In the genomic region with DNA sequence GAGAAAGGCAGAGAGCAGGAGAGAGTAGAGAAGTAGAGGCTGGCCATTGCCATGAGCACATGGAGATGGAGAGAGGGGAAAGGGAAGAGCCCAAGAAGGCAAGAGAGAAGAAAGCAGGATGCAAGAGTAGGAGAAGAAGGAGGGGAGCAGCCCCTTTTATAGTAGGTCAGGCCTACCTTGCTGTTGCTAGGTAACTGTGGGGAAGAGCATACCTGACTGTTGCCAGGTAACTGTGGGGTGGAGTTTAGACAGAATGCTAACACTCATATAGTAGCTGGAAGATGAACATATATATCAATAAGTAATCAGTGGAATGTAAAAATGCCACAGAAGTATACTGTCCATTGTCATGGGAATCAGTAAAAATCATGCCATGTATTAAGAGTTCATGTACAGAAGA, we compare ENCODE assay signal across 22 mouse cellular contexts.
DNase-seq lines count a peak whose midpoint lies in the region; ATAC-seq and TF ChIP-seq lines count a peak whose summit lies in the region.
"Had no signal": no experiment of that assay in that cellular context is flagged by ENCODE, and none has a peak within 500 bp of the region (broad histone marks: within the 10 kb centered on the region; RNA-seq: fewer than 3 reads in every experiment).

No protein-coding gene starts in this region.

- no peak overlapping the region for H3K4me3 ChIP-seq in forebrain, embryonic 16.5 days (replicated peaks; ENCODE audit: low read length)
- H3K4me3 ChIP-seq in forebrain, postnatal 0 days (ENCODE audit: low read depth, low read length): no peak overlapping the region
- no peak overlapping the region for H3K4me3 ChIP-seq in midbrain, embryonic 16.5 days (ENCODE audit: low read depth, low read length)
- H3K4me3 ChIP-seq in midbrain, embryonic 14.5 days (replicated peaks; ENCODE audit: low read depth, low read length): no peak overlapping the region
- H3K4me3 ChIP-seq: embryonic facial prominence, embryonic 10.5 days; embryonic facial prominence, embryonic 12.5 days; forebrain, embryonic 13.5 days; forebrain, embryonic 15.5 days had no signal

- no peak for DNase-seq in forebrain, postnatal 0 days
- no peak for DNase-seq in midbrain, embryonic 14.5 days
- DNase-seq in R1 (ENCODE audit: low read depth, low spot score): peak; percentile 5
- DNase-seq: adrenal gland, adult 8-10 months; adrenal gland, postnatal 14 days; adrenal gland, postnatal 36 days; B cell, adult 2 months; cerebellum, adult 11-12 months; cerebellum, adult 2 months; cerebellum, adult 9-10 months; cerebellum, postnatal 10 days; cerebellum, postnatal 25 days had no signal

- 0 out of 2 replicates have a peak, but pooled peaks have one; percentile 12 for ATAC-seq in forebrain, embryonic 16.5 days
- no peak for ATAC-seq in forebrain, postnatal 0 days
- ATAC-seq in midbrain, embryonic 16.5 days: peak; percentile 65
- no peak for ATAC-seq in midbrain, embryonic 14.5 days (ENCODE audit: low FRiP score, low TSS enrichment)
- ATAC-seq: CD4-positive, CD25-positive, alpha-beta regulatory T cell, adult 4 months; forebrain, embryonic 13.5 days; forebrain, embryonic 15.5 days; Patski had no signal

- no peaks in the 10 kb centered on the region for H3K9me3 ChIP-seq in forebrain, embryonic 16.5 days (ENCODE audit: control insufficient read depth, low read length)
- no peaks in the 10 kb centered on the region for H3K9me3 ChIP-seq in forebrain, postnatal 0 days (ENCODE audit: low read length)
- no peaks in the 10 kb centered on the region for H3K9me3 ChIP-seq in midbrain, embryonic 16.5 days (replicated peaks; ENCODE audit: control insufficient read depth, low read length, poor library complexity, severe bottlenecking)
- no peaks in the 10 kb centered on the region for H3K9me3 ChIP-seq in midbrain, embryonic 14.5 days (ENCODE audit: control insufficient read depth, low read length)
- H3K9me3 ChIP-seq: embryonic facial prominence, embryonic 10.5 days; embryonic facial prominence, embryonic 12.5 days; forebrain, embryonic 13.5 days; forebrain, embryonic 15.5 days had no signal

- H3K4me2 ChIP-seq in forebrain, embryonic 16.5 days (ENCODE audit: low read length): no peak overlapping the region
- H3K4me2 ChIP-seq in forebrain, postnatal 0 days (ENCODE audit: low read depth): no peak overlapping the region
- H3K4me2 ChIP-seq in midbrain, embryonic 16.5 days (ENCODE audit: low read length): no peak overlapping the region
- no peak overlapping the region for H3K4me2 ChIP-seq in midbrain, embryonic 14.5 days (ENCODE audit: low read length)
- H3K4me2 ChIP-seq: embryonic facial prominence, embryonic 12.5 days; forebrain, embryonic 13.5 days; forebrain, embryonic 15.5 days had no signal

- TF ChIP-seq CTCF in forebrain, postnatal 0 days (IDR thresholded peaks at IDR 0.05; ENCODE audit: low read depth): no peak

- peaks cover 5% of the 10 kb centered on the region for H3K4me1 ChIP-seq in forebrain, embryonic 16.5 days (replicated peaks; ENCODE audit: control insufficient read depth, insufficient read depth, low read length)
- no peaks in the 10 kb centered on the region for H3K4me1 ChIP-seq in forebrain, postnatal 0 days (ENCODE audit: insufficient read depth)
- H3K4me1 ChIP-seq in midbrain, embryonic 16.5 days (ENCODE audit: control insufficient read depth, insufficient read depth, low read length): peaks cover 20% of the 10 kb centered on the region
- peaks cover 16% of the 10 kb centered on the region for H3K4me1 ChIP-seq in midbrain, embryonic 14.5 days (ENCODE audit: control insufficient read depth, insufficient read depth, low read length)

- no peak overlapping the region for H3K9ac ChIP-seq in forebrain, embryonic 16.5 days (replicated peaks; ENCODE audit: low read depth, low read length)
- H3K9ac ChIP-seq in forebrain, postnatal 0 days: no peak overlapping the region
- H3K9ac ChIP-seq in midbrain, embryonic 16.5 days (ENCODE audit: low read depth, low read length): no peak overlapping the region
- no peak overlapping the region for H3K9ac ChIP-seq in midbrain, embryonic 14.5 days (replicated peaks; ENCODE audit: low read length)
- H3K9ac ChIP-seq: embryonic facial prominence, embryonic 12.5 days; forebrain, embryonic 13.5 days; forebrain, embryonic 15.5 days had no signal

- no peaks in the 10 kb centered on the region for H3K27me3 ChIP-seq in forebrain, embryonic 16.5 days (replicated peaks; ENCODE audit: control insufficient read depth, insufficient read depth, low read length)
- no peaks in the 10 kb centered on the region for H3K27me3 ChIP-seq in forebrain, postnatal 0 days (ENCODE audit: insufficient read depth, low read length)
- no peaks in the 10 kb centered on the region for H3K27me3 ChIP-seq in midbrain, embryonic 16.5 days (ENCODE audit: control insufficient read depth, insufficient read depth, low read depth, low read length)
- no peaks in the 10 kb centered on the region for H3K27me3 ChIP-seq in midbrain, embryonic 14.5 days (ENCODE audit: control insufficient read depth, insufficient read depth, low read length)
- H3K27me3 ChIP-seq: CH12.LX; embryonic facial prominence, embryonic 12.5 days; forebrain, embryonic 13.5 days; forebrain, embryonic 15.5 days; Patski had no signal

- H3K36me3 ChIP-seq in forebrain, embryonic 16.5 days (ENCODE audit: control insufficient read depth, insufficient read depth): no peaks in the 10 kb centered on the region
- no peaks in the 10 kb centered on the region for H3K36me3 ChIP-seq in forebrain, postnatal 0 days (ENCODE audit: insufficient read depth)
- H3K36me3 ChIP-seq in midbrain, embryonic 16.5 days (ENCODE audit: control insufficient read depth, insufficient read depth, low read length): no peaks in the 10 kb centered on the region
- H3K36me3 ChIP-seq in midbrain, embryonic 14.5 days (ENCODE audit: control insufficient read depth, insufficient read depth, low read length): no peaks in the 10 kb centered on the region
- H3K36me3 ChIP-seq: embryonic facial prominence, embryonic 10.5 days; embryonic facial prominence, embryonic 12.5 days; forebrain, embryonic 15.5 days; G1E had no signal

- no peak overlapping the region for H3K27ac ChIP-seq in forebrain, embryonic 16.5 days (ENCODE audit: low read length)
- no peak overlapping the region for H3K27ac ChIP-seq in forebrain, postnatal 0 days (ENCODE audit: low read depth, low read length)
- H3K27ac ChIP-seq in midbrain, embryonic 16.5 days (ENCODE audit: low read length): no peak overlapping the region
- no peak overlapping the region for H3K27ac ChIP-seq in midbrain, embryonic 14.5 days (replicated peaks; ENCODE audit: low read depth, low read length)
- H3K27ac ChIP-seq: embryonic facial prominence, embryonic 10.5 days; embryonic facial prominence, embryonic 12.5 days; forebrain, embryonic 13.5 days; forebrain, embryonic 15.5 days had no signal

Comparison
In these comparisons a context has a peak if more than half of its experiments do, and no peak if none do; other contexts are left out.
1. ATAC-seq: peak in forebrain, embryonic 16.5 days (single experiment) and midbrain, embryonic 16.5 days (single experiment); none in forebrain, postnatal 0 days (single experiment) and midbrain, embryonic 14.5 days (single experiment).